Mouse (Mus musculus) left cerebral cortex, adult 2 months (tissue): ENCODE measurements around the gene Stx16. TPM values are rescaled to one million over a fixed set of nuclear protein-coding genes. Genes with fewer than 3 reads are reported as not detected.
A peak's percentile ranks its signal among the peaks of the same experiment; 100 is the strongest.

Experiments used
- DNase-seq, 2 experiments: peaks; one replicate each; pipeline ENCODE4 v3.0.0; 2021 to 2022; ENCODE audit warnings: low spot score in 2 of 2, mixed read lengths in 1 of 2; ENCODE audit errors: extremely low spot score in 1 of 2
- H3K27ac ChIP-seq: fragments of 200-600 bp; 2 replicates; pipeline ENCODE4 v1.8.1; 2022
- H3K4me3 ChIP-seq: fragments of 200-600 bp; 2 replicates; pipeline ENCODE4 v1.8.1; 2022
- CTCF ChIP-seq: fragments of 200-600 bp; IDR thresholded peaks from 2 replicates; pipeline ENCODE4 v1.8.1; 2022; ENCODE audit warnings: antibody characterized with exemption, mild to moderate bottlenecking, moderate library complexity
- intact Hi-C: fragments of 180-260 bp; cut with DNase I; formaldehyde crosslinking; loops from one replicate; pipeline ENCODE4 v1.15.1; 2025
- long read RNA-seq, 2 experiments: library from polyadenylated mRNA; stranded (forward); transcript quantifications; one replicate each; pipeline ENCODE4 v2.0.0; 2021; ENCODE audit warnings: borderline mapping rate in 2 of 2
- total RNA-seq, 2 experiments: library from RNA; stranded (reverse); gene quantifications; 2 replicates each; pipeline ENCODE4 v1.2.3; 2021

Stx16 gene
- total RNA-seq: 10 to 100 TPM; 57.5 to 62.2 TPM
- long read RNA-seq, experiment 1, partial matches to known transcripts: 1 of 14 reads
- long read RNA-seq, experiment 1, other reads (novel, unspliced or antisense): 13 of 14 reads
- long read RNA-seq, experiment 2, partial matches to known transcripts: 0 of 6 reads
- long read RNA-seq, experiment 2, other reads (novel, unspliced or antisense): 6 of 6 reads

DNA sequence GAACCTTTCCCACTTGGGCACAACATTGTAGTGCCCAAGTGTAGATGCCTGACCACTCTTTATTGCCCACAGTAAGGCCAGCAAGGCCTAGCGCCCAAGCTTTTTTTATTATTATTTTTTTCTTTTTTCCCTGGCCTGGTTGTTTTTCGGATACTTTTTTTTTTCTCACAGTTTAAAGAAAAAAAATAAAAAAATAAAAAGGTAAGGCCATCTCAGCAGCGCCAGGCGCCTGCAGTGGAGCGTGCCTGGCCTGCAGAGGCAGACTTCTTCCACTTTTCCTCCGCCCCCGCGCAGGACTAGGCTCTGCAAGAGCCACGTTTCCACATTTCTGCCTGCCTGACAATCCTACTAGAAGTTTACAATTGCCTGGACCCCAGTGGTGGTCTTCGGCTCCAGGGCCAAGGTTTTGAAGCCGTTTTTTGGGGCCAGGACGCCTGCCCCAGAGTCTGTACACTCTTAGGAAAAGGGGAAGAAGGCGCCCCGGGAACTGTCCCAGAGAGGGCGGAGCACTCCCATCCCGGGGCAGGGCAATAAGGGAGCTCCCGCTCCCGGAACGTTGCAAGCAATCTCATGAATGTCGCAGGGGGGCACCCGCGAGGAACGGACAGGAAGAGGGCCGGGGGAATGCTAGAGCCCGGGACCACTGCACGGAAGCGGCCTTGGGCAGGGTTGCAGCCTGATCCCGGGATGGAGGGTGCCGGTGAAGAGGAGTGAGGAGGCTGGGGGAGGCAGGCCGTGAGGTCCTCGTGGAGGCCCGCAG is at the start of gene Stx16:
Stx16 (plus strand) TSS at position 636 of the 760 bp plus-strand sequence.
- Histone ChIP-seq H3K27ac (peak within 1 kb of the TSS; percentile 89), H3K4me3 (peak within 1 kb of the TSS; percentile 80)
- DNase-seq: peak; percentile 90 to 94
- intact Hi-C loops: loop anchor here (2.0 to 10.0 kb wide), 3 partner anchors 221 to 489 kb away; no protein-coding TSS in a partner anchor
- TF ChIP-seq CTCF: peak; percentile 44

DNA sequence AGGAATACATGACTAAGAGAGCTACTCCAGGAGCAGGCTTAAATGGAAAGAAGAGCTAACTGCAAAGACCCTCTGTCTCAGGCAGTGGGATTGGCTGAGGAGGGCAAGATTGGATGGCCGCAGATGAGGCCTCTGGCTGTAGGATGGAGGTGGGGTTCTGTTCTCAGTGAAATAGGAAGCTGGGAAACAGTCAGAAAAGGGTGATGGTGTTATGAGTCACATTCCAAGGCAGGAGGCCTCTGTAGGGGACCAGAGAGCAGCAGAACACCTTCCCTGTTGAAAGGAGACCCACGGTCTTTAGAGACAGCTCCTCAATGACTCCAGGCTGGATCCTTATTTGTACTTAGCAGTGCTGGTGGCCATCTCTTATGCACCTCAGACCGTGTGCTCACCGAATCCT is 49.7 kb upstream of the Stx16 start:
- no peak for TF ChIP-seq CTCF
- H3K27ac ChIP-seq: no peak overlapping the region
- H3K4me3 ChIP-seq: no peak overlapping the region
- intact Hi-C loops: no loop called here
- no peak for DNase-seq

DNA sequence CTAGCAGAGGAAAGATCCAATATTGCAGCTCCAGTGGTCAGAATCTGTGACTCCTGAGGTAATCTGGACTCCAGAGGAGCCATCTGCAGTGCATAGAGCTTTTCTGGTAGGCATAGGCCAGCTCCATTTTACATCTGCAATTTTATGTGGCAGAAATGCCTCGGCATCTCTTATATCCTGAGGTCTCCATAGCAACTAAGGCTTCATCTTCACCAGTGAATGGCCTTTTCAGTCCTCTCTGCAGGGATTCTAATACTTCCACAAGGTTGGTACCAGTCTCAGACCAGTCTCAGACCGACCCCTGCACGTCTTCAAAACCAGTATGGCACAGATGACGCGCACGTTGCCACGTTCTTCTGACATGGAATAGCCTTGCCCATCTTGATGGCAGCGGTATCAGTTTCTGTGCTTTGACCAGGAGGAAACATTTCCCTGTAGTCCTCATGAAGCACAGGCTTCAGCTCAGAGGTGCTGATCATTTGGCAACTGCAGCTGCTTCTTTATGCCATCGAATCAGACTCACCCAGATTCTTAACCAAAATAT is 42.8 kb upstream of the Stx16 start:
- H3K4me3 ChIP-seq: no peak overlapping the region
- no peak for TF ChIP-seq CTCF
- DNase-seq: no peak
- intact Hi-C loops: no loop called here
- no peak overlapping the region for H3K27ac ChIP-seq

DNA sequence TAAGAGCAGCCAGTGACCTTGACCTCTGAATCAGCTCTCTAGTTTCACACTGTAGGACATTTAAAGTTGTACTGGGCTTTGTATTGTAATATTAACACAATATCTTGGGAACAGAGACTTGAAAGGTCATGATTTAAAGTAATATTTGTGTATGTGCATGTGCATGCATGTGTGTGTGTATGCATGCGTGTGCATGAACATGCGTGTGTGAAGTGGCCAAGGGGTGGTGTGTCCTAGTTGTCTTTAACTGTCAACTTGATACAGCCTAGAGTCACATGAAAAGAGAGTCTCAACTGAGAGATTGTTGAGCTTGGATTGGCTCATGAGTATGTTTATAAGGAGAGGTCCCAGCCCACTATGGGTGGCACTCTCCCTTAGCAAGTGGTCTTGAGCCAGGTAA is 28.5 kb upstream of the Stx16 start:
- Histone ChIP-seq H3K27ac (no peak overlapping the region), H3K4me3 (no peak overlapping the region)
- intact Hi-C loops: no loop called here
- TF ChIP-seq CTCF: no peak
- DNase-seq: no peak

DNA sequence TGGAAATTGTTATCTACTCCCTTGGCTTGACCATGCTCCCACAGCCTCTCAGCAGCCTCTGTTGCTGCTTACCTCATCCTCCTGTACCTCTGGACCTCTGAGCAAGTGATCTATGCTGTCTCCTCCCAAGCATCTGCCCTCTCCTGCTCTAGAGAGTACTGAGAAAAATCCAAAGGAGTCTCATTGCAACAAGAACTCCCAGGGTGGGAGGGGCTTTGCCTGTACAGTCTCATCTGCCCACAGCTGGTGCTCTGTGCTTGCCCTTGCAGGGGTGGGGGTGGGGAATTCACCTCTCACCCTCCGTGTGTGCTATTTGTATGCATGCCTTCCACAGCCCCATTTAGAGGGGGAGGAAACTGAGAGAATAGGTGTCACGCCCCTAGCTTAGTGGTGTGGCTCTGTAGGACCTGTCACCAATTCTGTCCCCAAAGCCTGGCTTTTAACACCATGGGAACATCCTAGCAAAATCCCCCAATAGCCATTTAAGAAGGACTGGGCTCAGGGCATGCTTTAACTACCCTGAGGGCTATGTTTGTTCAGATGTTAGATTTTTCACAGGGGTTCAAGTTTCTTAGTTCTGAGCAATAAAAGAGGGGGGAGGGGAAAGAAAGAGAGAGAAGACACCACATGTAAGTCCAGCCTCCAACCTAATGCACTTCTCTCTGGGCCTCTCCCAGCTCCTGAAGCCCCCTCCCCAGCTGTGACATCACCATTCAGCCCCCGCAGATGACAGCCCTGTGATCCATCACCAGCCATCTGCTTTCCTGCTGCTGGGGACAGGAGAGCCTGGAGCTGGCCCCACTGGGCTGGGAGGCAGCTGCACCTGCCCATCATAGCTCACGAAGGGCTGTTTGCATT is 26.4 kb upstream of the Stx16 start:
- Histone ChIP-seq H3K4me3 (no peak overlapping the region), H3K27ac (no peak overlapping the region)
- no peak for TF ChIP-seq CTCF
- no peak for DNase-seq
- intact Hi-C loops: no loop called here

DNA sequence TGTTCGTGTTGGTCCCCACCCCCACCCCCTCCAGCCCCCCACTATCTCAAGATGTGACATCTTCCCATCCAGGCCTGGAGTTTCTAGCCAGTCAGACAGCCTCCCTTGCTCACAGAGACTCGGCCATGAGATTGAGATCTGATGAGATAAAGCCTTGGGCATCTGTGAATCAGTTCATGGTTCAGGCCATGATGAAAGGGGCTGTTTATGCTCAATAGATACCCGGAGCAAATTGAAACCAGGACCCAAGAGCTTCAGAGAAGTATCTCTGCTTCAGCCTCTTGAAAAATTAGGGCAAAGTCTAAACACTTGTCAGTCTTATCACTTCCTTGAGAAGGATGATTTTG is 25.8 kb upstream of the Stx16 start:
- DNase-seq: no peak
- no peak overlapping the region for H3K27ac ChIP-seq
- TF ChIP-seq CTCF: no peak
- no peak overlapping the region for H3K4me3 ChIP-seq
- intact Hi-C loops: no loop called here

DNA sequence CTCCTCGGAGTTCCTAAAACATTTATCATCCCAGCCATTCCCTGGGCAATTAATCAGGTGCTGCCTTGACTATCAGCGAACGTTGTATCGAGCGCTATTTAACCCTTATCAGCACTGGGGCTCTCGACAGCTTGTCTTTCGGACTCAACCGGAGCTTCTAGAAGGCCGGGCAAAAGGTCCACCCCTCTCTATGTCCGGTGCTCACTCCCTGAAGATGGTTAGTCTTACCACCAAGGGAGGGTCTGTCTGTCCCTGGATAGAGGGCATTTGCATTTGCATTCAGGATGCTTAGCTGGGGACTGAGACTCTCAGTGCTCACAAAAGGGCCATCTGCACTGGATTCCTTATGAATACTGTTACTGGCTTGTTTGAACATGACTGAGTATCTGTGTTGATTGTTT is 25.0 kb upstream of the Stx16 start:
- no peak for TF ChIP-seq CTCF
- intact Hi-C loops: no loop called here
- H3K4me3 ChIP-seq: no peak overlapping the region

DNA sequence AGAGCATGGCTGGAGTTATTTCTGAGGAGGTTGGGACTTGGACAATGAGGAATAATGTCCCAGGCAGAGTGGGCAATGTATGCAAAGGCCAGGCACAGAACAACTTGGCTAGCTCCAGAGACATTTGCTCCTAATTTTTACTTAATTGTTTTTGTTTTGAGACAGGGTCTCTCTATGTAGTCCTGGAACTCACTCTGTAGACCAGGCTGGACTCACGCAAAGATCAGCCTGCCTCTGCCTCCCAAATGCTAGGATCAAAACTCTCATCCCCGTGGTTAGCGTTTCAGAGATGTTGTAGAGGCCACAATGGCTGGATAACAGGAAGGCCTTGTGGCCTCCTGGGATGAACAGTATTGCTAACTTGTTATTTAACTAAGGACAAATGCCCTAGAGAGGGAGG is 21.6 kb upstream of the Stx16 start:
- Histone ChIP-seq H3K27ac (no peak overlapping the region), H3K4me3 (no peak overlapping the region)
- intact Hi-C loops: no loop called here
- no peak for DNase-seq
- TF ChIP-seq CTCF: no peak

More for the DNA sequence above, 25.0 kb upstream of the Stx16 start:
- no peak for DNase-seq
- H3K27ac ChIP-seq: no peak overlapping the region

DNA sequence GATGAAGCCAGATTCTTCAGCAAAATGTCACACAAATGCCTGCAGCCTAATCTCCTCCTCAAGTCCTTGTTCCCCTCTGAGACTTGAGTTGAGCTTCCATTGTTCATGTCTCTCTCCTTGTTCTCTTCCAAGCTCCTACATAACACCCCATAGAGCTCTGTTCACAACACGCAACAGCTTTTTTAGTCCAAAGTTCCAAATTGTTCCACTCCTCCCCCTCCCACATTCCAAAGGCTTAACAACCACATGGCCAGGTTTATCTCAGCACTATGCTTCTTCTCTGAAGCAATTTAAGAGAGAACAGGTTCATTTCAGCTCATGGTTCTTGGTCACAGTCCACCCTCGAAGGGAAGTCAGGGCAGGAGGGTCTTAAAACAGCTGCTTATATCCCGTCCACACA is 18.4 kb upstream of the Stx16 start:
- Histone ChIP-seq H3K27ac (no peak overlapping the region), H3K4me3 (no peak overlapping the region)
- intact Hi-C loops: no loop called here
- no peak for TF ChIP-seq CTCF
- DNase-seq: no peak

DNA sequence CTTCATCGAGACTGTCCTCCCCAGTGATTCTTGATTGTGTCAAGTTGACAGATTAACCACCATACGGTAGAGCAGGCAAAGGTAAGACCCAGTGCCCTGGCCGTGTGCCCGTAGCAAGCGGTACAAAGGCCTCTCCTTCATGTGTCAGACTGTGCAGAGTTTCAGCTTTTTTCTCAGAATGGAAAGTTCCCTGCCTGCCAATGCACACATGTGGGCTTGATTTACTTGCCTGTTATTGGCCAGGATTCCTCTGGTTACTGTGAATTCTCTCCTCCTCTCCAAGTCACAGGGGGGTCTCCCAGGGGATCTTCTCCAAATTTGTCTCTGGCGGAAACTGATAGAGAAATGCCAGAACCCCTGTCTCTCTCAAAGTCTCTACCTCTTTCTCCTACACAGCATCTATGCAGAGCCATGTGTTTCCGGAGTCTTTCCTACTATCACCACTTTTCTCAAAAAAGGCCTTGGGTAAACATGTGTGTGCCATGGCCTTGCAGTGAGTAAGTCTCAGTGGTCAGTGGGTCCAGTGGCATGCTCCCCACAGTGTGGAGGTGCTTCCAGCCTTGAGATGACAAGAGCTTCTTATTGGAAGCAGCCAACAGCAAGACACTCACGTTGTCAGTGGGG is 17.7 kb upstream of the Stx16 start:
- H3K4me3 ChIP-seq: no peak overlapping the region
- no peak for TF ChIP-seq CTCF
- intact Hi-C loops: no loop called here
- H3K27ac ChIP-seq: no peak overlapping the region
- no peak for DNase-seq

DNA sequence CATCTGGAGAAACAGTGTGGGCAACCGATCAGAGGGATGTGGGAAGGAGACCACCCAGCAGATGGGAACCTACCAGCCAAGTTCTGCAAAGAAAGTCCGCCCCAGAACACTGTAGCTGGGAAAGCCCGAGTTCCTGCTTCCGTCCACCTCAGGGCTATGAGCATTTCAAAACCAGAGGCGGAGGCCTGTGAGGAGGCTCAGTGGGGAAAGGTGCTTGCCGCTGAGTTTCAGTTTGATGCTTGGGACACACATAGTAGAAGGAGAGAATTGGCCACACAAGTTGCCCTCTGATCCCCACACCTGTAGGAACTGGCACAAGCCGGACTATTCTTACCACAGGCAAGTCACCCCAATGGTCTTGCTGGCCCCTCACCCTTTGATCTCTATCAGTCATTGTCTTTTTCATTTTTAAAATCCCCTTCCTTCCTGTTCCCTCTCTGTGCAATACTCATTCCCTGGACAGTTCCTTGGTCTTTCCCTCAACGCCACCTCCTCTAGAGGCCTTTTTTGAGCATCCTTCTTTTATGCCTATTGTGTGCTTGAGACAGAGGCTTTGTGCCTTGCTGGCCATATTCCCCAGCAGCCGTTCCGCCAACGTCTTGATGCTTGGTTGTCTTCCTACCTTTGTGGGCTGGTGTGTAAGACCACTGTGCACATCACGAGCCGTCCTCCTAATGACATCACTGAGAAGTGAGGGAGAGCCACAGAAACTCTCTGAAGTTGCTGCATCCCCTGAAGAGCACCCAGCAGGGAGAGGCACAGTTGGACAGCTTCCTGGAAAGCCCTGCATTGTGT is 16.3 kb upstream of the Stx16 start:
- Histone ChIP-seq H3K27ac (no peak overlapping the region), H3K4me3 (no peak overlapping the region)
- TF ChIP-seq CTCF: no peak
- intact Hi-C loops: no loop called here
- no peak for DNase-seq
